Mouse (Mus musculus) embryonic facial prominence, embryonic 11.5 days (tissue): ENCODE measurements around the gene Atad5. TPM values are rescaled to one million over a fixed set of nuclear protein-coding genes. Genes with fewer than 3 reads are reported as not detected.
"Not testable (repeated sequence)": the region's sequence is repeated elsewhere in the genome, so short reads cannot be mapped to it uniquely, and the experiment has no call there.

Experiments
- ATAC-seq: fragments of 200-750 bp; cut with Nextera tagmentation; replicated peaks from 2 replicates; pipeline ENCODE4 v1.8.0; 2017; ENCODE audit warnings: low read depth; ENCODE audit not compliant: insufficient number of reproducible peaks, low FRiP score, low TSS enrichment
- DNase-seq: peaks from one replicate; pipeline ENCODE4 v3.0.0-alpha.2; 2015; ENCODE audit warnings: low spot score
- H3K27ac ChIP-seq: fragments of 300-500 bp; sonication (generic); replicated peaks from 2 replicates; pipeline ENCODE4 v1.5.1; 2014; ENCODE audit warnings: mild to moderate bottlenecking, low read depth, low read length, control low read depth
- H3K27me3 ChIP-seq: fragments of 300-500 bp; sonication (generic); 2 replicates; pipeline ENCODE4 v1.6.1; 2014; ENCODE audit warnings: mild to moderate bottlenecking, low read length, moderate library complexity, mixed read lengths; ENCODE audit not compliant: control insufficient read depth, insufficient read depth
- H3K36me3 ChIP-seq: fragments of 300-500 bp; sonication (generic); replicated peaks from 2 replicates; pipeline ENCODE4 v1.6.1; 2014; ENCODE audit warnings: low read depth, mild to moderate bottlenecking, low read length, moderate library complexity, mixed read lengths; ENCODE audit not compliant: control insufficient read depth, insufficient read depth
- H3K4me1 ChIP-seq: fragments of 300-500 bp; sonication (generic); 2 replicates; pipeline ENCODE4 v1.6.1; 2014; ENCODE audit warnings: low read length, mixed read lengths; ENCODE audit not compliant: control insufficient read depth, insufficient read depth
- H3K4me2 ChIP-seq: fragments of 300-500 bp; sonication (generic); 2 replicates; pipeline ENCODE4 v1.6.1; 2014; ENCODE audit warnings: low read depth, mild to moderate bottlenecking, control low read depth, low read length, moderate library complexity
- H3K4me3 ChIP-seq: fragments of 300-500 bp; sonication (generic); 2 replicates; pipeline ENCODE4 v1.5.1; 2014; ENCODE audit warnings: low read depth, low read length, control low read depth
- H3K9ac ChIP-seq: fragments of 300-500 bp; sonication (generic); replicated peaks from 2 replicates; pipeline ENCODE4 v1.6.1; 2014; ENCODE audit warnings: mild to moderate bottlenecking, control low read depth, low read length
- H3K9me3 ChIP-seq: fragments of 300-500 bp; sonication (generic); replicated peaks from 2 replicates; pipeline ENCODE4 v1.6.1; 2016; ENCODE audit warnings: mild to moderate bottlenecking, low read length, inconsistent platforms, mixed read lengths; ENCODE audit not compliant: control insufficient read depth
- WGBS: fragments of 180-500 bp; shearing (Covaris S2); extraction: QIAGEN DNeasy Blood & Tissue Kit; methylation state at CpG from one replicate; pipeline ENCODE4 v1.1.7; 2014; 5-methylcytosine and 5-hydroxymethylcytosine counted together
- polyA plus RNA-seq: library from polyadenylated mRNA; unstranded; fragments of >200 nt; fragmentation: Nextera tagmentation; extraction: Ambion mirVana; gene quantifications from 2 replicates; pipeline ENCODE4 v1.2.1, GENCODE M21; 2014

Atad5 gene
- polyA plus RNA-seq, 1 experiment from 2014 or later = 22.5 TPM

DNA sequence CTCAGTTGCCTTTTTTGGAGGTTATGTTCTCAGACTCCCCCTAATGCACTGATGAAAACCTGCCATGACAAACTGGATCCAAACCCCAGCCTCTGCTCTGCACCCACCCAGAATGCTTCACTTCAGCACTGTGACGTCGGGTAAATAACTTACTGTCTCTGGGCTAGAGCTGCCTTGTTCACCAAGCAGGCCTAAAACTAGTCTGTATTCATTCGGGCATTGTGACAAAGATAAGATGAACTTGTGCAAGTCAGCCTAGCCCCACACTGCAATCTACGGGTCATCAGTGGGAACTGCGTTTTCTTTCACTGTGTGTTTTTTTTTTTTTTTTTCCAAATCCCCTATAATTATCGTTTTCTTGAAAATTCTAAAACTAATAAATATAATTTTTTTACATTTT, 58.5 kb downstream of the Atad5 start:
- WGBS = 77% methylated on average over 6 of the region's 6 CpGs
- ATAC-seq = no peak
- H3K36me3 ChIP-seq = no peaks in the 10 kb centered on the region

GRCm38 (mm10) chr11:80148313-80148712, 59.1 kb downstream of the Atad5 start:
- ATAC-seq = no peak
- Histone ChIP-seq H3K9ac (no peak overlapping the region), H3K4me3 (no peak overlapping the region), H3K4me1 (no peaks in the 10 kb centered on the region), H3K4me2 (no peak overlapping the region), H3K27ac (no peak overlapping the region), H3K9me3 (no peaks in the 10 kb centered on the region), H3K36me3 (no peaks in the 10 kb centered on the region), H3K27me3 (peaks cover 2% of the 10 kb centered on the region; the same call in 1 of the 2 replicates)
- 38% methylated on average over 1 of the region's 1 CpGs for WGBS
- DNase-seq = no peak

More for the DNA sequence above, 58.5 kb downstream of the Atad5 start:
- H3K4me3 ChIP-seq = no peak overlapping the region
- H3K4me1 ChIP-seq = no peaks in the 10 kb centered on the region
- no peak for DNase-seq
- no peak overlapping the region for H3K4me2 ChIP-seq
- no peak overlapping the region for H3K27ac ChIP-seq
- H3K9ac ChIP-seq = no peak overlapping the region
- no peaks in the 10 kb centered on the region for H3K27me3 ChIP-seq
- H3K9me3 ChIP-seq = no peaks in the 10 kb centered on the region

DNA sequence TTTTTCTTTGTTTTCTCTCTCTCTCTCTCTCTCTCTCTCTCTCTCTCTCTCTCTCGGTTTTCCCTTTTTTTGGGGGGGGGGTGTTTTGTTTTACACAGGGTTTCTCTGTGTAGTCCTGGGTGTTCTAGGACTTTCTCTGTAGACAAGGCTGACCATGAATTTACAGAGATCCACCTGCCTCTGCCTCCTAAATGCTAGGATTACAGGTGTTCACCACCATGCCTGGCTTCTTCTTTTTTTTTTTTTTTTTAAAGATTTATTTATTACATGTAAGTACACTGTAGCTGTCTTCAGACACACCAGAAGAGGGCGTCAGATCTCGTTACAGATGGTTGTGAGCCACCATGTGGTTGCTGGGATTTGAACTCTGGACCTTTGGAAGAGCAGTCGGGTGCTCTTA, 59.8 kb downstream of the Atad5 start:
- H3K4me3 ChIP-seq, H3K27me3 ChIP-seq, H3K4me1 ChIP-seq, DNase-seq, H3K9me3 ChIP-seq, H3K4me2 ChIP-seq, ATAC-seq, H3K9ac ChIP-seq, H3K36me3 ChIP-seq, H3K27ac ChIP-seq: not testable (repeated sequence)
- 40% methylated on average over 1 of the region's 4 CpGs for WGBS

GRCm38 (mm10) chr11:80149412-80150023, 60.3 kb downstream of the Atad5 start:
- Histone ChIP-seq H3K9ac (no peak overlapping the region), H3K4me1 (no peaks in the 10 kb centered on the region), H3K4me2 (no peak overlapping the region), H3K9me3 (no peaks in the 10 kb centered on the region), H3K4me3 (no peak overlapping the region), H3K27ac (no peak overlapping the region), H3K36me3 (no peaks in the 10 kb centered on the region), H3K27me3 (peaks cover 14% of the 10 kb centered on the region)
- WGBS = 86% methylated on average over 8 of the region's 8 CpGs
- DNase-seq (no peak), ATAC-seq (no peak)

DNA sequence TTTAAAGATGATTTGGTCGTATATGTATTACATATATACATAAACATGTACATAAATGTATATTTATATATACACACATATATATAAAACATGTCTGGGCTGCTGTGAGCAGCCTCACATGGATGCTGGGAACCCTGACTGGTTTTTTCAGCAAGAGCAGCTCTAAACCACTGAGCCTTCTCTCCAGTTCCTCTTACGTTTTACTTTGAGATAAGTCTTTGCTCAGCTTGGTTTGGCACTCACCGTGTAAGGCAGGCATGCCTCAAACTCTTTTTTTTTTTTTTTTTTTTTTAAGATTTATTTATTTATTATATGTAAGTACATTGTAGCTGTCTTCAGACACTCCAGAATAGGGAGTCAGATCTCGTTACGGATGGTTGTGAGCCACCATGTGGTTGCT, 61.4 kb downstream of the Atad5 start:
- DNase-seq (no peak), ATAC-seq (no peak)
- Histone ChIP-seq H3K4me3 (no peak overlapping the region), H3K27ac (no peak overlapping the region), H3K9me3 (no peaks in the 10 kb centered on the region), H3K27me3 (peaks cover 22% of the 10 kb centered on the region), H3K36me3 (no peaks in the 10 kb centered on the region), H3K4me2 (no peak overlapping the region), H3K4me1 (no peaks in the 10 kb centered on the region), H3K9ac (no peak overlapping the region)
- WGBS = 82% methylated on average over 5 of the region's 5 CpGs

GRCm38 (mm10) chr11:80151541-80151940, 62.3 kb downstream of the Atad5 start:
- Histone ChIP-seq H3K9ac (no peak overlapping the region), H3K4me2 (no peak overlapping the region), H3K9me3 (no peaks in the 10 kb centered on the region), H3K27me3 (peaks cover 22% of the 10 kb centered on the region), H3K27ac (no peak overlapping the region), H3K36me3 (no peaks in the 10 kb centered on the region), H3K4me1 (no peaks in the 10 kb centered on the region), H3K4me3 (no peak overlapping the region)
- no peak for DNase-seq
- 64% methylated on average over 2 of the region's 2 CpGs for WGBS
- no peak for ATAC-seq

GRCm38 (mm10) chr11:80152376-80152775, 63.2 kb downstream of the Atad5 start:
- DNase-seq (no peak), ATAC-seq (no peak)
- Histone ChIP-seq H3K4me3 (no peak overlapping the region), H3K36me3 (no peaks in the 10 kb centered on the region), H3K9me3 (no peaks in the 10 kb centered on the region), H3K4me2 (no peak overlapping the region), H3K27ac (no peak overlapping the region), H3K9ac (no peak overlapping the region), H3K4me1 (no peaks in the 10 kb centered on the region), H3K27me3 (peaks cover 22% of the 10 kb centered on the region)
- 76% methylated on average over 8 of the region's 8 CpGs for WGBS

DNA sequence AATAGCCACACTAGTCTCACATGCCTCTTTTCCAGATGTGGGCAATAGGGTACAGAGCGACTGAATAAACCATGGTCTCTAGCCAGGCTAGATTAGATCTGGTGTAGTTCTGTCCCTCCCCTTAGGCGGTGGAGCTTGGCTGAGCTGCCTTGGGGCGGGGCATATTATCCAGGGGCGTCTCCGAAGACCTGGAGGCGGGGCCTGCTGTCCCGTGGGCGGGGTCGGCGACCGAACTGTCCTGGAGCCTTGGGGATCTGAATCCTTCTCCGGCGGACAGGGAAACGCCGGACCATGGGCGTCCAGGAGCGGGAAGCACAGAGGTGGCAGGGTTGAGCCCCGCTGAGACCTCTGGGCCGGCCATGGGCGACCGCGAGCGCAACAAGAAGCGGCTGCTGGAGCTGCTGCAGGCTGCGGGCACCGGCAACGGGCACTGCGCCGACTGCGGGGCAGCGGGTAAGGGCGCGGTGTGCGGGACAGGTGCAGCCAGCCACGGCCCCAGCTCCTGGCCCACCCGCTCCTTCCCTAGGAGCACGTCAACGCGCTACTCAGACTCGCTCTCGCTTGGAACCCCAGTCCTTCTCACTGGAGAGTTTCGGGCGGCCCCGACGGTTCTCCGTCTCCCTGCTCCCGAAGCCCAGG, 64.8 kb downstream of the Atad5 start, which contains the start of gene Adap2:
Adap2 (plus strand) TSS at position 249 of the 639 bp plus-strand sequence.
- Histone ChIP-seq H3K9ac (peak within 1 kb of the TSS; percentile 52), H3K36me3 (no peaks in the 10 kb centered on the region), H3K4me2 (peak within 1 kb of the TSS; percentile 65), H3K27me3 (peaks cover 22% of the 10 kb centered on the region), H3K4me3 (peak within 1 kb of the TSS; percentile 47), H3K4me1 (no peaks in the 10 kb centered on the region), H3K27ac (no peak within 1 kb of the TSS), H3K9me3 (no peaks in the 10 kb centered on the region)
- ATAC-seq = peak; percentile 48; the same call in 1 of the 2 replicates
- peak; percentile 74 for DNase-seq
- 2% methylated on average over 47 of the region's 47 CpGs for WGBS
